Comparison of ENCODE assay signal across 8 mouse cellular contexts in the genomic region with DNA sequence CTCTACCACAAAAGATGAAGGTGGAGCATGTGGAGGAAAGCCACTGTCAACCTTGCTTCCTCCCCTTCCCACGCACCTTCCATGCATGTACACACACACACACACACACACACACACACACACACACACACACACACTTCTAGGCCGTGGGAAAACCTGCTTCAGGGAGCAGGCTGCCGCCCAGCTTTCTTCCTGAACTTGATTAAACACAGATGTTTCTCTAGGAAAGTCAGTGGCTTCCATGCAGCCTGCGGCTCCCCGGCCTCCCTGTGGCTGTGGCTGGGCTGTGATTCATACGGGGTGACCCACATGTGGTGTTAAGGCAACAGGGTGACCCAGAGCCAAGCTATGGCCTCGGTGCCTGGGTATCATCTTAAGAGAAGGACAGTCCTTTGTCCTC. TPM values are rescaled to one million over a fixed set of nuclear protein-coding genes. Genes with fewer than 3 reads are reported as not detected.
DNase-seq lines count a peak whose midpoint lies in the region; ATAC-seq lines count a peak whose summit lies in the region.

No protein-coding gene starts in this region.

- H3K4me1 ChIP-seq in heart, embryonic 13.5 days: peaks cover 98% of the 10 kb centered on the region
- peaks cover 100% of the 10 kb centered on the region for H3K4me1 ChIP-seq in hindbrain, embryonic 12.5 days
- H3K4me1 ChIP-seq in midbrain, embryonic 16.5 days (ENCODE audit: control insufficient read depth, insufficient read depth, low read length): peaks cover 43% of the 10 kb centered on the region

- intact Hi-C loops in heart, postnatal 14 days (cut with DNase I): no loop called here

- no peak for ATAC-seq in heart, embryonic 13.5 days (ENCODE audit: extremely low read depth, insufficient number of reproducible peaks, low FRiP score, low TSS enrichment)
- ATAC-seq in hindbrain, embryonic 12.5 days (ENCODE audit: low FRiP score): no peak
- no peak for ATAC-seq in midbrain, embryonic 16.5 days

- peak overlapping the region; percentile 88 for H3K27ac ChIP-seq in heart, embryonic 13.5 days (replicated peaks)
- peak overlapping the region; percentile 91 for H3K27ac ChIP-seq in hindbrain, embryonic 12.5 days
- peak overlapping the region; percentile 18; the same call in 1 of the 2 replicates for H3K27ac ChIP-seq in midbrain, embryonic 16.5 days (ENCODE audit: low read length)

- 36% methylated on average over 6 of the region's 7 CpGs for WGBS in heart, embryonic 13.5 days
- 57% methylated on average over 7 of the region's 7 CpGs for WGBS in hindbrain, embryonic 12.5 days
- 65% methylated on average over 7 of the region's 7 CpGs for WGBS in midbrain, embryonic 16.5 days

- H3K4me3 ChIP-seq in heart, embryonic 13.5 days: no peak overlapping the region
- no peak overlapping the region for H3K4me3 ChIP-seq in hindbrain, embryonic 12.5 days
- no peak overlapping the region for H3K4me3 ChIP-seq in midbrain, embryonic 16.5 days (ENCODE audit: low read depth, low read length)

- no peak for DNase-seq in heart, postnatal 14 days
- peak; percentile 76 for DNase-seq in embryo, embryonic 10.5 days (ENCODE audit: low spot score)
- no peak for DNase-seq in testis, postnatal 10 days (ENCODE audit: low spot score)
- no peak for DNase-seq in urinary bladder, adult 2 months (ENCODE audit: low spot score)
- no peak for DNase-seq in cerebellum, adult 9-10 months

- 0 out of 2 replicates have a peak, but pooled peaks cover 6% of the 10 kb centered on the region for H3K36me3 ChIP-seq in heart, embryonic 13.5 days
- H3K36me3 ChIP-seq in hindbrain, embryonic 12.5 days: no peaks in the 10 kb centered on the region
- no peaks in the 10 kb centered on the region for H3K36me3 ChIP-seq in midbrain, embryonic 16.5 days (ENCODE audit: control insufficient read depth, insufficient read depth, low read length)

- H3K27me3 ChIP-seq in heart, embryonic 13.5 days (replicated peaks): peaks cover 2% of the 10 kb centered on the region; the same call in 1 of the 2 replicates
- no peaks in the 10 kb centered on the region for H3K27me3 ChIP-seq in hindbrain, embryonic 12.5 days
- H3K27me3 ChIP-seq in midbrain, embryonic 16.5 days (ENCODE audit: control insufficient read depth, insufficient read depth, low read depth, low read length): no peaks in the 10 kb centered on the region

- H3K9me3 ChIP-seq in heart, embryonic 13.5 days: no peaks in the 10 kb centered on the region
- H3K9me3 ChIP-seq in hindbrain, embryonic 12.5 days (replicated peaks): no peaks in the 10 kb centered on the region
- no peaks in the 10 kb centered on the region for H3K9me3 ChIP-seq in midbrain, embryonic 16.5 days (replicated peaks; ENCODE audit: control insufficient read depth, low read length, poor library complexity, severe bottlenecking)

- H3K4me2 ChIP-seq in heart, embryonic 13.5 days: peak overlapping the region; percentile 53
- peak overlapping the region; percentile 29 for H3K4me2 ChIP-seq in hindbrain, embryonic 12.5 days (replicated peaks)
- H3K4me2 ChIP-seq in midbrain, embryonic 16.5 days (ENCODE audit: low read length): no peak overlapping the region

- H3K9ac ChIP-seq in heart, embryonic 13.5 days: peak overlapping the region; percentile 60
- H3K9ac ChIP-seq in hindbrain, embryonic 12.5 days: peak overlapping the region; percentile 33; the same call in 1 of the 2 replicates
- H3K9ac ChIP-seq in midbrain, embryonic 16.5 days (ENCODE audit: low read depth, low read length): no peak overlapping the region

RNA-seq across cellular contexts. Expression of a gene that starts 22.1 kb away (rescaled TPM):
- 11.4 and 12.1 TPM in 2 replicates for polyA plus RNA-seq in heart, embryonic 13.5 days (2015; fragmentation: Nextera tagmentation; extraction: Ambion mirVana)
- 10 to 100 TPM; 43.8 to 49.4 TPM for total RNA-seq in heart, postnatal 14 days (2021)
- 38.0 and 41.0 TPM in 2 replicates for polyA plus RNA-seq in hindbrain, embryonic 12.5 days (2016; fragmentation: Nextera tagmentation; extraction: Ambion mirVana)
- 10.7 and 11.4 TPM in 2 replicates for polyA plus RNA-seq in midbrain, embryonic 16.5 days (2015; fragmentation: Nextera tagmentation; extraction: Ambion mirVana)
- polyA plus RNA-seq in urinary bladder, adult 2 months (2012; rRNA removed): 21.4 and 33.4 TPM in 2 replicates

RNA-seq across cellular contexts. Expression of a gene that starts 49.4 kb away (rescaled TPM):
- 12.8 and 13.8 TPM in 2 replicates for polyA plus RNA-seq in heart, embryonic 13.5 days (2015; fragmentation: Nextera tagmentation; extraction: Ambion mirVana)
- 10 to 100 TPM; 37.4 to 40.5 TPM for total RNA-seq in heart, postnatal 14 days (2021)
- polyA plus RNA-seq in hindbrain, embryonic 12.5 days (2016; fragmentation: Nextera tagmentation; extraction: Ambion mirVana): 32.3 and 35.3 TPM in 2 replicates
- polyA plus RNA-seq in midbrain, embryonic 16.5 days (2015; fragmentation: Nextera tagmentation; extraction: Ambion mirVana): 18.7 and 20.4 TPM in 2 replicates
- 41.7 and 46.3 TPM in 2 replicates for polyA plus RNA-seq in urinary bladder, adult 2 months (2012; rRNA removed)

Comparison
In these comparisons a context has a peak if more than half of its experiments do, and no peak if none do; other contexts are left out.
1. H3K27ac ChIP-seq: peak in every context shown above with its lines; median percentile 91 in hindbrain, embryonic 12.5 days; 88 in heart, embryonic 13.5 days; 18 in midbrain, embryonic 16.5 days.